Mouse (Mus musculus): ENCODE measurements around the gene Cyb561d2. TPM values are rescaled to one million over a fixed set of nuclear protein-coding genes. Genes with fewer than 3 reads are reported as not detected.

Cyb561d2 gene
- total RNA-seq, 2 experiments from 2014 or later: 14.3 to 16.2 TPM

DNA sequence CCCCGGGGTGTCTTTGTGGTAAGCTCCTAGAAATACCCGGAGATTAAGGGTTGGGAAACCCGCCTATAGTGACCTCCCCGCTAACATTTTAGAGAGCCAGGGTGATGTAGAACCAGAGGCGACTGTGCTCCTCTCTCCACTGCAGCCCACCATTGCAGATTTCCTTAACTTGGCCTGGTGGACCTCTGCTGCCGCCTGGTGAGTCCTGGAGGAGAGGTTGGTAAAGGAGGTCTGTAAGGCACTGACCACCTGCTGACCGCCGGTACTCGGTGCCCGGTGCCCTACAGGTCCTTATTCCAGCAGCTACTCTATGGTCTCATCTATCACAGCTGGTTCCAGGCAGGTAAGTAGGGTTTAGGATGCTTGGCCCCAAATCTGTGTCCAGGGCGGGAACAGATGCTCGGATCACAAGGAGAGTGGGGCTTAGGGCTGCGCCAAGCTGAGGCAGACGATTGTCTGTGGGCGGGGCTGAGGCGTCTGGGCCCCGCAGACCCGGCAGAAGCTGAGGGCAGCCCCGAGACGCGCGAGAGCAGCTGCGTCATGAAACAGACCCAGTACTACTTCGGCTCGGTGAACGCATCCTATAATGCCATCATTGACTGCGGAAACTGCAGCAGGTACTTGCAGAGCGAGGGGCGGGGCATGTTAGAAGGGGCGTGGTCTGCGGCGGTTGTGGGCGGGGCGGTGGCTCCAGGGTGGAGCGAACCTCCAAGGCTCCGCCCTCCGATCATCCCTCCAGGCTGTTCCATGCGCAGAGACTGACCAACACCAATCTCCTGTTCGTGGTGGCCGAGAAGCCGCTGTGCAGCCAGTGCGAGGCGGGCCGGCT lies 15.6 kb downstream of the Cyb561d2 start:
- peak; percentile 68 to 77 for DNase-seq (ENCODE audit: low spot score in 2 of 2)

DNA sequence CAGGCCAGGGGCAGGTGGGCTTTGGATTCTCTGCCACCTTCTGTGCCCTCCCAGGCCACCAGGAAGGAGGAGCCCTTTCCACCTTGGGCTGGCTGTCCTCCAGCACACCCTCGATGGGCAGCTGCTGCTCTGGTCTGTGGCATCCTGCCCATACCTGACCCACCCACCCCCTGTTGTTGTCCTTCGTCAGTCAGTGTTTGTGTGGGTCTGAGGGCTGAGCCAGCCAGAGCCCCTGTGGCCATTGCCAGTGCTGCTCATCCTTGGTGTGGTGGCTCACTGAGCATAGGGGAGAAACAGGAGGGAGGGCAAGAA lies 19.6 kb downstream of the Cyb561d2 start:
- DNase-seq (ENCODE audit: low spot score in 2 of 2): no peak

DNA sequence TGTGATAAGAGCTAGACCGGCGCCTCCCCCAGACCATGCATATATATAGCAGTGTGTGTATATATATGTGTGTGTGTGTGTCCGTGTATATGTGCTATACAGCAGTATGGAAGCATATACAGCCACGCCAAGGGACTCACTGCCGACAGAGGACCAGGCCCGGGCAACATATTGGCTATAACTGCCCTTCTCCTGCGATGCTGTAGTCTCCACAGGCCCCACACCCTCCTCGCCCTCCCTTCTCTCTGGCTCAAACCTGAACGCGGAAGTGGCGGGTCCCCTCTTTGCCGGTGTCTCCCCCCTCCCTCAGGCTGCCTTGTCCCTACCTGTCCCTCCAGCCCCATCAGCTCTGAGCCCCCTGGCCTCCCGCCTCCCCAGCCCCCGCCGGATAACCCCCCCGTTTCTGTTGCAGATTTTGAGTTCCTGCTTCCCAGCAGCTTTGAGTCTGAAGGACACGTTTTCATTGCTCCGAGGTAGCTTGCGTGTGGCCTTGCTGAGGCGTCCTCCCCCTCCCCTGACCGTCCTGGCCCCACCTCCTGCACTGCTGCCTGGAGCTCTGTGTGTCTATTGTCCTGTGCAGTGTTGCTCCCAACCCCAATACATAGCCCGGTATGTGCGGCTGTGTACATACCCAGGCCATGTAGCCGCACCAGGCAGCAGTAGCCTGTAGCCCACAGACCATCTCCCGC lies 20.1 kb downstream of the Cyb561d2 start:
- DNase-seq (ENCODE audit: low spot score in 2 of 2): no peak

DNA sequence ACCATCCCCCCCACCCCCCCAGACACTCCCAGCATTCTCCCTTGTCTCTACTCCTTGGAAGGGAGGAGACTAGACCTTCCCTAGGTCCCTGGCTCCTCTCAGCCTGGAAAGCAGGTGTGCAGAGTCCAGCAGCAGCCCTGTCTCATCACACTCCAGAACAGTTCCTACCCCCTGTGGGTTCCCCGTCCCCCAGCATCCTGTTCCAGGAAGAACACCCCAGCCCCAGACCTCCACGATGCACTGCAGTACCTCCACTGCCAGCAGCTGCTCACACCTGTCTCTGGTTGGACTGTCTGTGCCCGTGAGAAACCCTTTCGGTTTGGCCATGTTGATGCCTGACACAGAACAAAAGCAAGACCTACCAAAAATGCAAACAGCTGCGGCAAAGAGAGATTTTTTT lies 20.8 kb downstream of the Cyb561d2 start:
- no peak for DNase-seq (ENCODE audit: low spot score in 2 of 2)

DNA sequence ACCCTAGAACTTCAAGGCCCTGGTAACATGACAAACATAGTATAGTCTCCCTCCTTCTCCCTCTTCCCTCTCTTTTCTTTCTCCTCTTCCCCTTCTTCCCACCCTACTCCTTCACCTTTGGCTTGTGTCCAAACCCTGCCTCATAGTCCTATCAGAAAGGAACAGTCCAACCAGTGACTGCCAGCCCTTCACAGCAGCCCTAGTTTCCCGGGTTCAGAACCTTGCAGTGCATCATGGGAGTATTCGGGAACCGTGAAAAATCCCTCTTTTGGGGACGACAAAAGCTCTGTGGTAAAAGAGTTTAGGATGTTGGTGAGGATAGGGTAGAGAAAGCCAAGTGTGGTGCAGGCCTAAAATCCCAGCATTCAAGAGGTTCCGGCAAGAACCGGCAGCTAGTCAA lies 21.7 kb downstream of the Cyb561d2 start:
- DNase-seq (ENCODE audit: low spot score in 2 of 2): no peak

DNA sequence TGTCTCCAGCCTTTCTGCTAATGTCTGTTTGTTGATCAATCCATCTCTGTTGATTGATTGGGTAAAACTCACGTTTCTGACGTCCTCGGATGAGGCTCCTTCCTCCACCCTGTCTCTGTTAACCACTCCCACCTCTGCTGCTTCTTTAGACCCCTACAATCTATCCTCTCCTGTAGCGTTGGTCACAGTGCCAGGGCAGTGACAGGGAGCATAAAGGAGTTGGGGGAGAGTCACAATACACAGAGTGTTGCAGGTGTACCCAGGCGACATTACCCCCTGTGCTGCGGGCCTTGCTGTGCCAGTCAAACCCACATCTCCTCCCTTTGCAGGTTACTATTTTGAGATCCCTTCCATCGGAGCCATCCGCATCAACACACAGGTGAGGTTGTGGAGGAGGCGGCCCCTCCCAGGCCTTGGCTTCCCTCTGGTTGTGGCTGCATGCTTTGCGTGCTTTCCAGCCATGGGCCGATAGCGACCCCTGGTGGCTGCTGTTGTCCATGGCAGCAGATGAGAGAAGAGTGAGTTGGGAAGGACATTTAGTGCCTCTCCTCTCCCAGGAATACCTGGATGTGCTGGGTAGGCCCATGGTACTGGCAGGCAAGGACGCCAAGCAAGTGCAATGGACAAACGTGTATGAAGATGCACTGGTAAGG lies 27.6 kb downstream of the Cyb561d2 start:
- DNase-seq (ENCODE audit: low spot score in 2 of 2): peak; percentile 88 to 92

DNA sequence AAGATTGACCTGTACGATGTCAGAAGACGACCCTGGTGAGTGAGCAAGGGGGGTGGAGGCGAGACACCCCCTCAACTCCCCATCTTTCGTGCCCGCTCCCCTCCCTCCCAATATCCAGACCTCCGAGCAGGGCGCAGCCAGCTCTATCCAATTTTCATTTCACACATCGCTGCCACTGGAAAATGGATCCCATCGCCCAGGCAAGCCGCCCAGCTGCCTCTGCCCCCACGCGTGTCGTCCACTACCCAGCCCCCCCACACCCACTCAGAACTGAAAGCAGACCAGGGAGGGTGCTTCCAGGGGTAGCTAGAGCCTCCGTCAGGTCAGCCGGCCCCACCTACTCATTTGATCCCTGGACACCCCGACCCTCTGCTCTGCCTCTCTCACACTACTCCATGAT lies 29.7 kb downstream of the Cyb561d2 start:
- DNase-seq (ENCODE audit: low spot score in 2 of 2): no peak

DNA sequence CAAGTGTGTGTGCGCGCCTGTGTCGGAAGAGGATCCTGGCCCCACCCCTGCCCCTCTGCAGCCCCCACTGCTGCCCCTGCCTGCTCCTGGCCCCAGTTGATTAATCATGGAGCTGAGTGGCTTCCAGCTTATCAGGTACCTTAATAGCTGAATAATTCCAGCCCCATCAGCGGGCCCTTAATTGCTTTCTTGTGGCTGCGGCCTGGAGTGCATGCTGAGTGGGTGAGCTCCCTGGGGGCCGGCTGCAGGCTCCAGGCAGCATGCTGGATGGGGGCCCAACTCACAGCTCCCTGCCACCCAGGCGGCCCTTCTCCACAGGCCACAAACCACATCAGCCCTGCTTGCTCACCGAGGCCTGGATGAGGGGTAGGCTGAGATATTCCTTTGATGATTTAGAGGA lies 30.6 kb downstream of the Cyb561d2 start:
- no peak for DNase-seq (ENCODE audit: low spot score in 2 of 2)

DNA sequence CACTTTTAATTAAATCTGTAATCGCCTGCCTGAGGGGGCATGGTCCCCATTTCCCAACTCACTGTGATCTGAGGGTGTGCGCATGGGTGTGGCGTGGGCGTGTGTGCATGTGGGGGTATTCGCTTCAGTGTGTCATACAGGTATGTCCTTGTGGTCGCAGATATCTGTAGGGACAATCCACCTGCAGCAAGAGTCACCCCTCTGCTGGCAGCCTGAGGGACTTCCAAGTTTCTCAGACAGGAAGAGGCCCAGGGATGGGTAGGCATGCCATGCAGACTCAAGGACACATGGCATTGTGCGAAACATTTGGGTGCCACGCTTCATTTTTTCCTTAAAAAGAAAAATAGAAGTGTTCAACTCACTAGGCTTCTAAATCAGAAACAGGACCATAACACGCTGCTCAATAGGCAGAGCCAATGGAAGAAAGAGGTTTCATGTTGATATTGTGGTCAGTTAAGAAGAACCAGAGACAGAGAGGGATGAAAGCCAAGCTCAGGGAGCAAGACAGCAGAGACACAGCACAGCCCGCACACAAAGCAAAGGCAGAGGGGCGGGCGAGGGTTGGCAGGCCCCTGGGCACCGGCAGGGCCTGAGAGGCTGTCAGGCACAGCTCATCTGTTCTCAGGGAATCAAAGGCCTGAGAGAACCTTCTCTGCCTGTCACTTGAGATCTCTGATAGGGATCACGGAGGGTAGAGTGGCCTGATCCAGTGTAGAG lies 31.5 kb downstream of the Cyb561d2 start:
- DNase-seq (ENCODE audit: low spot score in 2 of 2): no peak

DNA sequence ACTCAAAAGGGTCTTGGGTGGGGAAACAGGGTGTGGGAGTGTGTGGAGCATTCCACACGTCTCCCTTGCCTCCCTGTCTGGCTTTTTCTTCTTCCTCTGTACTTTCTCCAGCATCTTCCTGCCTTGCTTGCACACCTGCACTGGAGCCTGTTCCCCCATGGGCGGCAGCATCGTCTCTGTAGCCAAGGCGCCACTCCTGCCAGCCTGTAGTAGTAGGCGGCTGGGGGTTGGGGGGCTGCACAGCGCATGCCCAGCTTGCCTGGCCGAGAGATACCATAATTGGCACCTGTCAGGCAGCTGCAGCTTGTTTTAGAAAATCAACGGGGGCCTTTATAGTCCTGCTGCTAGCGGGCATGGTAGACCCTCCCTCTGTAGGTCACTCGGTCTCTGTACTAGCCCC lies 33.7 kb downstream of the Cyb561d2 start:
- DNase-seq (ENCODE audit: low spot score in 2 of 2): peak; percentile 38 to 52

DNA sequence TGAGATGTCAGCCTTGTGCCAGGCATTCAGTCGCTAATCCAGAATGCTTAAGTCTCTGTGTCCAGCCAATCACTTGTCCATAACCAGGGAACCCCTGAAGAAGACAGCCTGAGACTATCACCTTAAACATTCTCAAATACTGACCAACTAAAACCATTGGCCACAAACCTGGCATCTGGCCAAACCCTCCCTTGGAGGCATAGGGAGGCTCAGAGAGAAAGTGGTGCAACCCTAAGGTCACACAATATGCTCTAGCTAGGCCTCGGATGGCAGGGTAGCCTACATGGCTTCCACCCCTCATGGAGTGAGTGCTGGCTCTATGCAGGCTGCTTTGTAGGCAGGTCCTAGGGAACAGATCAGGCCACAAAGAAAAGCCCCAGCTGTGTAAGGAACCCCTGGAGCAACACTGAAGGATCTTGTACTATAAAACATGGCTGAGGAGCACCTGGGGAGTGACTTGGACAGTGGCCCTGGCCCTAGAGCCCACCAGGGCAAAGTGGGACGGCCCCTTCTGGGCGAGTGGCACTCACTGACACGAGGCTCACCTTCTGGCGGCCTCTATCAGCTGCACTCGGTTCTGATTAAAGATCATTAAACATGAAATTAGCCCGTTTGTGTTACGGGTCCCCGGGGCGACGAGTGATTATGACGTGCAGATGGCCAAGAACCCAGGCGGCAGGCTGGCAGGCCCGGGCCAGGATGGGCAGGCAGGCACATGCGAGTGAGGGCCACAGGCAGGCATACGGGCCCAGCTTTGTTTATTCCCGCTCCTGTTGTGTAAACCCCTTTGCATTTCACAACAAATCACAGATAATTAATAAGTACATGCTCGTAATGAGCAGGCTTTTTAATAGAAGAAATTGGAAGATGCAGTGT lies 37.1 kb downstream of the Cyb561d2 start:
- DNase-seq (ENCODE audit: low spot score in 2 of 2): no peak

DNA sequence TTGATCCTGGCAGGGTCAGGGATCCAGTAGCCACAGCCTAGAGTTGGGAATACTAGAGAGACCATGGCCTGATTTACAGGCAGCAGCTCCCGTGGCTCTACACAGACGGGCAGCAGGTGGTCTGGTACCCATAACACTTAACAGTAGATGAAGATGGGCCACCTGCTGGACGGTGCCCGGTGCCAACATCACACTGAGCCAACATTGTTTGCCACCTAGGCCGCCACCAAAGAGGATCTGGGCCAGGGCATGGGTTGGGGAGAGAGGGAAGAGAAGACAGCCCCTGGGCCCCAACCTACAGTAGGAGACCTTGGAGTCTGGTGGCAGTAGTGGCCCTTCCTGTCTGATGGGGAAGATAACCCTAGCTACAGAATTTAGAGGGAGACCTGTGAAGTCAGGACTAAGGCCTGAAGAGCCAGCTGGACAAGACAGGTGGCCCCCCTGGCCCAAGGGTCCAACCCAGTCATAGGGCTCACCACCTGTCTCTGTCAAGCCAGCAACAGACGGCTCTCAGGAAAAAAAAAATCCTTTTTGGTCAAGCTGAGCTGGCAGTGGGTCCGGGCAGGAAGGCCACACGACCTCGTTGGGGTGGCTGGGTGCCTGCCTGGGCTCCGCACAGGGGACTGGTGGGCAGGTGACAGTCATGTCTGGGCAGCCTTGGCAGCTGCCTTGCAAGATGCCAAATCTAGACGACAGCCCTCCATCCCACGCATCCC lies 39.7 kb downstream of the Cyb561d2 start:
- DNase-seq (ENCODE audit: low spot score in 2 of 2): no peak

DNA sequence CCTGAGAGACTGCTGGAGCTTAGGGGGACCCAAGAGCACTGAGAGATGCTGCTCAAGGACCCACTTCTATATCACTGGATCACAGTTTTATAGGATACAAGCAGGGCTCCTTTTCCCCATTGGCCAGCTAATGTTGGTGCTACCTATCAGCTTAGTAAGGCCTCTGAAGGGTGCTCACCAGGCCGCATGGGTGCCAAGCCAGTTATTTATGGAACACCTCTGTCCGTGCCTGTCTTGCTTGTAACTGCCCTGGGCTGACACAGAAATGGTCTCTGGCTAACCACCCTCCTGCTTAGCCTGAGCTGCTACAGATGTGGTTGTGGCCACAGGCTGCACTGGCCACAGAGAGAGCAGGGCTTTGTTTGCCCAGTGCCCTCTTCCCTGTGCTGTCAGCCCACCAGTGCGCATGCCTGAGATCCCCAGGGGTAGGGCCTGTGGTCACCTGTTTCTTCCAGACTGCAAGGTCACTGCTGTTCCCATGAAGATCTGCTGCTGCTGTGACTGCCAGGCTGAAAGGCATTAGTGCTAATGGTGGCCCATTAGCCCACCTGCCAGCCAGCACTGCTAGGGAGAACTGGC lies 41.2 kb downstream of the Cyb561d2 start:
- no peak for DNase-seq (ENCODE audit: low spot score in 2 of 2)

DNA sequence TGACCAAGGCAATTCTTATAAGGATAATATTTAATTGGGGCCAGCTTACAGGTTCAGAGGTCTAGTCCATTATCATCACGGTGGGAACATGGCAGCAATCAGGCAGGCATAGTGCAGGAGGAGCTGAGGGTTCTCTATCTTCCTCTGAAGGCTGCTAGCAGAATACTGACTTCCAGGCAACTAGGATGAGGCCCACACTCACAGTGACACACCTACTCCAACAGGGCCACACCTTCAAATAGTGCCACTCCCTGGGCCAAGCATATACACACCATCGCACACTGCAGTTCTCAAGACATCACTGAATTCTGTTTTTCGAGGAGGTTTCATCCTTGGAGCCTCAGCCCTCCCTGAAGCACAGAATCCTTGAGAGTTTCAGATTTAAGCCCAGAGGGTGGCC lies 45.6 kb downstream of the Cyb561d2 start:
- DNase-seq (ENCODE audit: low spot score in 2 of 2): no peak

DNA sequence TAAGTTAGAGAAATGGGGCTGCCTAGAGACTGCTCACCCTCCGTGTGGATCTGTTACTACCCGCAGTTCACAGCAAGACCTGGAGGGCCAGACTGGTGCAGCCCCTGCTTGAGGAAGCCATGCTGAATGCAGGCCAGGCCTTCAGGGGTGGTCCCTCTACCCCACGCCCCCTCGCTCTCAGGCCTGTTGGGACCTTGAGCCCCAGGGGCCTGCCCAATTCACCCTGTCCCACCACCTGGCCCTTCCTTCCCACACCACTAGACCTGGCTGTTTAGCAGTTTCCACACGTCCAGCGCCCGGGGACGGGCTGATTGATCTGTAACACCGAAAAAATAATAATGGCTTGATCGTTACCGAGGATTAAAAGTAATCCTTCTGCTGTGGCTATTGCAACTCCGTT lies 47.8 kb downstream of the Cyb561d2 start:
- no peak for DNase-seq (ENCODE audit: low spot score in 2 of 2)

DNA sequence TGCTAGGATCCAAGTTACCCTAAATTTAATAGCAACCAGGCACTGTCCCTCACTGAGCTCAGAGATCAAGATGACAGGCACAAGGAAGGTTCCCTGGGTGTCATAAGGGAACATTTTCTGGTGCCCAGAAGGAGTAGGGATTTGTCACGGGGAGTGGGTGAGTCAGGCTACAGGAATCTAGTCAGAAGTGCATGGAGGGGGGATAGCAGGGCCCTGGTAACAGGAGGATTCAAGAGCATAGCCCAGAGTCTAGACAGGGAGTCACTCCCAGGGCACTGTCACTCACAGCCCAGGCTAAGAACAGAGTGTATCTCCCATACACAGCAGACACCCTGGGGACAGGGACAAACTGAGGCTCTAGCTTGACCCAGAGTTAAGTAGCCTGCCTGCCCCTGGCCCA lies 48.5 kb downstream of the Cyb561d2 start:
- no peak for DNase-seq (ENCODE audit: low spot score in 2 of 2)

DNA sequence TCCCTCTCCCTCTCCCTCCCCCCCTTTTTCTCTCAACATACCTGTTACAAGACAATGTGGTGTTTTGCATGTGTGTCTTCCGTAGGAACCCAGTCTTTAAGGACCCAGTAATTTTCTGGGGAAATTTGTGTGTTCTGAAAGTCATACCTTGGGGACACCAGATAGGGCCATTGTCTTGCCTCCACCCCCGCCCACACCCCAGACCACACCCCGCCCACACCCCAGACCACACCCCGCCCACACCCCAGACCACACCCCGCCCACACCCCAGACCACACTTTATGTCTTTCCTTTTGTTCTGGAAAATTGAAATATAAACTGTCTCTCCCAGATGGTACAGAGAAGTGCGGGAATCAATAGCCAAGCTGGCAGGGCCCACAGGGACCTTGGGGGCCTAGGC lies 51.4 kb downstream of the Cyb561d2 start:
- no peak for DNase-seq (ENCODE audit: low spot score in 2 of 2)

DNA sequence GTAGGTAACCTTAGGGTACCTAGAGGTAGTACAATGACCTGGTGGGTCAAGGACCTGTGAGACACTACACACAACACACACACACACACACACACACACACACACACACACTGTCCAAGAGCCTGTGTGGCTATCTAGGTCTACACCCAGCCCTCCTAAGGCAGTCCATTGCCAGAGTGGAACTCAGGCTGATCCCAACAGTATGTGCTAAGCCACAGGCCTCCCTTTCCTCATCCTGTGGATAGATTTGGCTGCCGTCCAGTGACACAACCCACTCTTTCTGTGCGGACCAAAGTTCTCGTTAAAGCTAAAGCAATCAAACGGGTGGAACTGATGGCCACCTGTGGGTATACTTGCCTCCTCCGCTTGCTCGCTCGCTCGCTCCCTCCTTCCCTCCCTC lies 51.8 kb downstream of the Cyb561d2 start:
- DNase-seq (ENCODE audit: low spot score in 2 of 2): no peak

Data from left cerebral cortex, adult 18-20 months (tissue).